Mouse (Mus musculus) bone marrow, adult 2 months (tissue): ENCODE data around the gene 2610301B20Rik.

Experiments
- CTCF ChIP-seq: fragments of 200-500 bp; IDR thresholded peaks from 2 replicates; pipeline ENCODE4 v1.5.1; 2011; ENCODE audit warnings: low read length, control low read depth; ENCODE audit not compliant: control insufficient read depth, insufficient read depth
- POLR2A ChIP-seq: fragments of 200-500 bp; IDR thresholded peaks from 2 replicates; pipeline ENCODE4 v1.6.1; 2011; ENCODE audit warnings: low read depth, mild to moderate bottlenecking, control low read depth, low read length, borderline replicate concordance; ENCODE audit not compliant: control insufficient read depth

DNA sequence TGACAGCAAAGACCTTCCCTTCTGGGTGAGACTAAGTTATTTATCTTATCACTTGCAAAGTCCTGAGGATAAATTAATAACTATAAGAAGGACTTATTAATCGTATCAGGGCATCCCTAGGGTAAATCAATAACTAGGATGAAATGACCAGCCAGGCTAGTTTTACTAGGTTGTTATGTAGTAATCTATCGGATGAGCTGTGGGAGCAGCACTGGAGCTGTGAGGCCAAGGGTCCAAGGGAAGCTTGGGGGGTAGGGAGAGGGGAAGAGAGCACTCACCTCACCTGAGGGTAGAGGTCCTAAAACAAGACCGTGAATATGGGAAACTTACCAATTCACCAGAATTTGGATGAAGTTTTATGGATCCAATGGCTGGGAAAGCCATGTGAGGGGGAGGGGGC lies 13.5 kb upstream of the 2610301B20Rik start:
- TF ChIP-seq POLR2A (no peak), CTCF (no peak)
